7 mouse cellular contexts compared by ENCODE assay signal in genomic region chr10:85128453-85128852, GRCm38 (mm10). TPM values are rescaled to one million over a fixed set of nuclear protein-coding genes. Genes with fewer than 3 reads are reported as not detected.
DNase-seq lines count a peak whose midpoint lies in the region; ATAC-seq lines count a peak whose summit lies in the region.

No protein-coding gene starts in this region.

- H3K27me3 ChIP-seq in heart, embryonic 11.5 days (ENCODE audit: control insufficient read depth, insufficient read depth, low read length): no peaks in the 10 kb centered on the region
- H3K27me3 ChIP-seq in kidney, embryonic 16.5 days (ENCODE audit: insufficient read depth, low read length): no peaks in the 10 kb centered on the region

- DNase-seq in NIH3T3 (ENCODE audit: low read depth): peak; percentile 43
- DNase-seq in lung, postnatal 36 days: peak; percentile 55
- DNase-seq in spleen, postnatal 4 days (ENCODE audit: low spot score in 2 of 2): peak; percentile 48 to 74
- DNase-seq in right cerebral cortex, adult 18-20 months: no peak

- no peaks in the 10 kb centered on the region for H3K9me3 ChIP-seq in heart, embryonic 11.5 days (replicated peaks; ENCODE audit: control insufficient read depth, low read length)
- no peaks in the 10 kb centered on the region for H3K9me3 ChIP-seq in kidney, embryonic 16.5 days (ENCODE audit: low read length)

- peak; percentile 16 for ATAC-seq in CD4-positive, CD25-positive, alpha-beta regulatory T cell, adult 4 months
- ATAC-seq in heart, embryonic 11.5 days (replicated peaks; ENCODE audit: insufficient number of reproducible peaks, low FRiP score, low TSS enrichment): no peak
- peak; percentile 80 for ATAC-seq in kidney, embryonic 16.5 days (ENCODE audit: low FRiP score, low TSS enrichment)

- H3K4me2 ChIP-seq in heart, embryonic 11.5 days: peak overlapping the region; percentile 67
- H3K4me2 ChIP-seq in kidney, embryonic 16.5 days (replicated peaks; ENCODE audit: low read depth, low read length): peak overlapping the region; percentile 66

- 17% methylated on average over 7 of the region's 7 CpGs for WGBS in heart, embryonic 11.5 days (ENCODE audit: insufficient replicate concordance)
- 16% methylated on average over 7 of the region's 7 CpGs for WGBS in kidney, embryonic 16.5 days

- H3K4me1 ChIP-seq in heart, embryonic 11.5 days (ENCODE audit: control insufficient read depth, insufficient read depth, low read length): no peaks in the 10 kb centered on the region
- peaks cover 11% of the 10 kb centered on the region for H3K4me1 ChIP-seq in kidney, embryonic 16.5 days (ENCODE audit: insufficient read depth, low read length)

- H3K27ac ChIP-seq in heart, embryonic 11.5 days (ENCODE audit: low read depth, low read length): no peak overlapping the region
- peak overlapping the region; percentile 51; the same call in 1 of the 2 replicates for H3K27ac ChIP-seq in kidney, embryonic 16.5 days (ENCODE audit: low read length)

- H3K36me3 ChIP-seq in heart, embryonic 11.5 days (ENCODE audit: control insufficient read depth, insufficient read depth, low read length): peaks cover 2% of the 10 kb centered on the region; the same call in 1 of the 2 replicates
- 0 out of 2 replicates have a peak, but pooled peaks cover 7% of the 10 kb centered on the region for H3K36me3 ChIP-seq in kidney, embryonic 16.5 days (ENCODE audit: insufficient read depth, low read length)

- H3K9ac ChIP-seq in heart, embryonic 11.5 days (ENCODE audit: low read depth, low read length): no peak overlapping the region; the same call in 1 of the 2 replicates
- H3K9ac ChIP-seq in kidney, embryonic 16.5 days (replicated peaks; ENCODE audit: low read length): peak overlapping the region; percentile 24; the same call in 1 of the 2 replicates

- peak overlapping the region; percentile 72 for H3K4me3 ChIP-seq in heart, embryonic 11.5 days (ENCODE audit: low read depth, low read length)
- peak overlapping the region; percentile 78 for H3K4me3 ChIP-seq in kidney, embryonic 16.5 days (ENCODE audit: low read length)

RNA-seq across cellular contexts. Expression of gene Mterf2, which starts 0.6 kb away (rescaled TPM):
- polyA plus RNA-seq in CD4-positive, CD25-positive, alpha-beta regulatory T cell, adult 4 months (2017; shearing (Covaris generic)): 10 to 100 TPM; 25.2 to 26.1 TPM
- polyA plus RNA-seq in heart, embryonic 11.5 days (2014; fragmentation: Nextera tagmentation; extraction: Ambion mirVana): 15.1 and 17.0 TPM in 2 replicates
- 13.7 and 16.7 TPM in 2 replicates for polyA plus RNA-seq in kidney, embryonic 16.5 days (2015; fragmentation: Nextera tagmentation; extraction: Ambion mirVana)

RNA-seq across cellular contexts. Expression of gene Tmem263, which starts 26.0 kb away (rescaled TPM):
- polyA plus RNA-seq in CD4-positive, CD25-positive, alpha-beta regulatory T cell, adult 4 months (2017; shearing (Covaris generic)): 10 to 100 TPM; 27.5 to 31.7 TPM
- 57.3 and 62.2 TPM in 2 replicates for polyA plus RNA-seq in heart, embryonic 11.5 days (2014; fragmentation: Nextera tagmentation; extraction: Ambion mirVana)
- 70.8 and 75.8 TPM in 2 replicates for polyA plus RNA-seq in kidney, embryonic 16.5 days (2015; fragmentation: Nextera tagmentation; extraction: Ambion mirVana)

RNA-seq across cellular contexts. Expression of gene Fhl4, which starts 26.2 kb away (rescaled TPM):
- 1 to 10 TPM in 1 of 2 experiments, under 1 TPM in 1; 0.31 to 1.1 TPM for polyA plus RNA-seq in CD4-positive, CD25-positive, alpha-beta regulatory T cell, adult 4 months (2017; shearing (Covaris generic))
- 1.4 TPM in 2 replicates for polyA plus RNA-seq in heart, embryonic 11.5 days (2014; fragmentation: Nextera tagmentation; extraction: Ambion mirVana)
- polyA plus RNA-seq in kidney, embryonic 16.5 days (2015; fragmentation: Nextera tagmentation; extraction: Ambion mirVana): 0.76 and 1.4 TPM in 2 replicates

RNA-seq across cellular contexts. Expression of gene Cry1, which starts 56.4 kb away (rescaled TPM):
- 1 to 10 TPM; 3.4 to 6.7 TPM for polyA plus RNA-seq in CD4-positive, CD25-positive, alpha-beta regulatory T cell, adult 4 months (2017; shearing (Covaris generic))
- polyA plus RNA-seq in heart, embryonic 11.5 days (2014; fragmentation: Nextera tagmentation; extraction: Ambion mirVana): 14.7 and 19.6 TPM in 2 replicates
- polyA plus RNA-seq in kidney, embryonic 16.5 days (2015; fragmentation: Nextera tagmentation; extraction: Ambion mirVana): 27.8 and 29.0 TPM in 2 replicates
